Mouse (Mus musculus) MEL (cell line): ENCODE results near the gene Ecm1. TPM values are rescaled to one million over a fixed set of nuclear protein-coding genes. Genes with fewer than 3 reads are reported as not detected.

Experiments used
- DNase-seq: peaks from one replicate; pipeline ENCODE4 v3.0.0; 2011; ENCODE audit warnings: low read depth, low spot score
- H3K27ac ChIP-seq: 2 replicates; pipeline ENCODE4 v1.5.1; 2012; ENCODE audit warnings: low read depth, mild to moderate bottlenecking, control low read depth, low read length, moderate library complexity; ENCODE audit not compliant: control insufficient read depth
- H3K27me3 ChIP-seq, 2 experiments: fragments of 150-350 bp in 1 of 2; sonication (generic) in 1 of 2; 2 replicates each; pipeline ENCODE4 v1.6.1; 2012; ENCODE audit warnings: low read length in 2 of 2, mild to moderate bottlenecking in 2 of 2, improper control_type of control experiment in 1 of 2, moderate library complexity in 1 of 2; ENCODE audit not compliant: insufficient read depth in 2 of 2, control insufficient read depth in 1 of 2
- H3K36me3 ChIP-seq, 2 experiments: 2 replicates each; pipeline ENCODE4 v1.6.1; 2012 to 2014; ENCODE audit warnings: low read length in 2 of 2, improper control_type of control experiment in 1 of 2, inconsistent platforms in 1 of 2, mild to moderate bottlenecking in 1 of 2; ENCODE audit not compliant: insufficient read depth in 2 of 2, control insufficient read depth in 1 of 2
- H3K4me1 ChIP-seq, 2 experiments: fragments of 150-350 bp in 1 of 2; sonication (generic) in 1 of 2; 2 replicates each; pipeline ENCODE4 v1.6.1; 2012; ENCODE audit warnings: low read length in 2 of 2, improper control_type of control experiment in 1 of 2, mild to moderate bottlenecking in 1 of 2; ENCODE audit not compliant: insufficient read depth in 2 of 2, control insufficient read depth in 1 of 2
- H3K4me3 ChIP-seq, 2 experiments: fragments of 150-350 bp in 1 of 2; sonication (generic) in 1 of 2; 2 replicates each; pipeline ENCODE4 v1.5.1; 2012; ENCODE audit warnings: low read depth in 2 of 2, low read length in 2 of 2, mild to moderate bottlenecking in 2 of 2, moderate library complexity in 2 of 2, control low read depth in 1 of 2, improper control_type of control experiment in 1 of 2; ENCODE audit not compliant: control insufficient read depth in 1 of 2, insufficient read depth in 1 of 2
- H3K79me2 ChIP-seq: 2 replicates; pipeline ENCODE4 v1.6.1; 2012; ENCODE audit warnings: mild to moderate bottlenecking, low read length, moderate library complexity; ENCODE audit not compliant: control insufficient read depth, poor library complexity, insufficient read depth
- H3K9ac ChIP-seq: 2 replicates; pipeline ENCODE4 v1.6.1; 2012; ENCODE audit warnings: low read depth, mild to moderate bottlenecking, control low read depth, low read length, moderate library complexity; ENCODE audit not compliant: control insufficient read depth, poor library complexity, severe bottlenecking
- H3K9me3 ChIP-seq: fragments of 150-350 bp; sonication (generic); replicated peaks from 2 replicates; pipeline ENCODE4 v1.6.1; 2012; ENCODE audit warnings: mild to moderate bottlenecking, low read length, improper control_type of control experiment, moderate library complexity; ENCODE audit not compliant: insufficient read depth
- BHLHE40 ChIP-seq: IDR thresholded peaks from 2 replicates; pipeline ENCODE4 v1.6.1; 2012; ENCODE audit warnings: low read depth, mild to moderate bottlenecking, inconsistent platforms, low read length, improper control_type of control experiment, borderline replicate concordance
- CHD2 ChIP-seq: IDR thresholded peaks from 2 replicates; pipeline ENCODE4 v1.6.1; 2011; ENCODE audit warnings: low read length, improper control_type of control experiment
- CTCF ChIP-seq, 3 experiments: IDR thresholded peaks in 2 of 3; conservative IDR thresholded peaks in 1 of 3; 2 replicates each; pipeline ENCODE4 v1.5.1; 2011 to 2012; ENCODE audit warnings: low read length in 3 of 3, low read depth in 2 of 3, mild to moderate bottlenecking in 2 of 3, improper control_type of control experiment in 1 of 3, inconsistent platforms in 1 of 3, mixed read lengths in 1 of 3, moderate library complexity in 1 of 3; ENCODE audit not compliant: control insufficient read depth in 1 of 3, insufficient read depth in 1 of 3, poor library complexity in 1 of 3, severe bottlenecking in 1 of 3
- E2F4 ChIP-seq: IDR thresholded peaks from 2 replicates; pipeline ENCODE4 v1.6.1; 2011; ENCODE audit warnings: low read depth, low read length, improper control_type of control experiment, borderline replicate concordance
- EP300 ChIP-seq, 2 experiments: IDR thresholded peaks; 2 replicates each; pipeline ENCODE4 v1.6.1; 2011; ENCODE audit warnings: improper control_type of control experiment in 2 of 2, low read length in 2 of 2, low read depth in 1 of 2, mild to moderate bottlenecking in 1 of 2
- GABPA ChIP-seq: IDR thresholded peaks from 2 replicates; pipeline ENCODE4 v1.6.1; 2012; ENCODE audit warnings: low read depth, mild to moderate bottlenecking, inconsistent platforms, low read length, improper control_type of control experiment, moderate library complexity
- GATA1 ChIP-seq: IDR thresholded peaks from 2 replicates; pipeline ENCODE4 v1.6.1; 2011; ENCODE audit warnings: low read depth, low read length, improper control_type of control experiment
- KAT2A ChIP-seq: conservative IDR thresholded peaks from 2 replicates; pipeline ENCODE4 v1.6.1; 2012; ENCODE audit warnings: low read depth, low read length, improper control_type of control experiment, inconsistent platforms
- MAX ChIP-seq: IDR thresholded peaks from 2 replicates; pipeline ENCODE4 v1.6.1; 2011; ENCODE audit warnings: low read length, improper control_type of control experiment
- MXI1 ChIP-seq: IDR thresholded peaks from 2 replicates; pipeline ENCODE4 v1.6.1; 2011; ENCODE audit warnings: mild to moderate bottlenecking, low read depth, low read length, improper control_type of control experiment
- NRF1 ChIP-seq: IDR thresholded peaks from 2 replicates; pipeline ENCODE4 v1.6.1; 2014; ENCODE audit warnings: low read depth, mild to moderate bottlenecking, inconsistent platforms, low read length, improper control_type of control experiment, moderate library complexity; ENCODE audit not compliant: poor library complexity, insufficient read depth, severe bottlenecking
- POLR2A ChIP-seq, 2 experiments: IDR thresholded peaks; 2 replicates each; pipeline ENCODE4 v1.6.1; 2011 to 2012; ENCODE audit warnings: low read length in 2 of 2, mild to moderate bottlenecking in 2 of 2, control low read depth in 1 of 2, improper control_type of control experiment in 1 of 2, low read depth in 1 of 2, moderate library complexity in 1 of 2; ENCODE audit not compliant: control insufficient read depth in 1 of 2, insufficient read depth in 1 of 2, poor library complexity in 1 of 2
- POLR2AphosphoS2 ChIP-seq: IDR thresholded peaks from 2 replicates; pipeline ENCODE4 v1.6.1; 2011; ENCODE audit warnings: low read length, improper control_type of control experiment
- SIN3A ChIP-seq: IDR thresholded peaks from 2 replicates; pipeline ENCODE4 v1.6.1; 2012; ENCODE audit warnings: low read length, improper control_type of control experiment, inconsistent platforms
- SMC3 ChIP-seq: IDR thresholded peaks from 2 replicates; pipeline ENCODE4 v1.6.1; 2011; ENCODE audit warnings: low read depth, low read length, improper control_type of control experiment
- TAL1 ChIP-seq: IDR thresholded peaks from 2 replicates; pipeline ENCODE4 v1.6.1; 2012; ENCODE audit warnings: mild to moderate bottlenecking, inconsistent platforms, low read length, moderate library complexity, mixed read lengths
- TCF12 ChIP-seq: IDR thresholded peaks from 2 replicates; pipeline ENCODE4 v1.6.1; 2014; ENCODE audit warnings: low read depth, mild to moderate bottlenecking, inconsistent platforms, low read length, improper control_type of control experiment, moderate library complexity
- UBTF ChIP-seq: IDR thresholded peaks from 2 replicates; pipeline ENCODE4 v1.6.1; 2012; ENCODE audit warnings: low read depth, mild to moderate bottlenecking, inconsistent platforms, low read length, improper control_type of control experiment, moderate library complexity, borderline replicate concordance; ENCODE audit not compliant: insufficient read depth
- USF2 ChIP-seq, 2 experiments: IDR thresholded peaks; 2 replicates each; pipeline ENCODE4 v1.6.1; 2011 to 2012; ENCODE audit warnings: improper control_type of control experiment in 2 of 2, low read length in 2 of 2, borderline replicate concordance in 1 of 2, inconsistent platforms in 1 of 2, low read depth in 1 of 2, mild to moderate bottlenecking in 1 of 2; ENCODE audit not compliant: insufficient read depth in 1 of 2
- ZC3H11A ChIP-seq: IDR thresholded peaks from 2 replicates; pipeline ENCODE4 v1.6.1; 2012; ENCODE audit warnings: low read depth, mild to moderate bottlenecking, inconsistent platforms, low read length, improper control_type of control experiment
- ZNF384 ChIP-seq: IDR thresholded peaks from 2 replicates; pipeline ENCODE4 v1.6.1; 2012; ENCODE audit warnings: low read depth, mild to moderate bottlenecking, inconsistent platforms, low read length, improper control_type of control experiment
- polyA plus RNA-seq, 2 experiments: library from polyadenylated mRNA; stranded (reverse) in 1 of 2; unstranded in 1 of 2; fragments of >175 nt in 1 of 2; fragments of >200 nt in 1 of 2; gene quantifications; 2 replicates each; pipeline versions ENCODE4 v1.2.1 to v1.2.4; 2012; ENCODE audit warnings: low replicate concordance in 2 of 2, low read depth in 1 of 2; ENCODE audit not compliant: insufficient read length in 2 of 2, insufficient read depth in 1 of 2, missing spikeins in 1 of 2
- total RNA-seq: library from RNA; depleted of rRNA; stranded (reverse); fragments of 300-350 nt; gene quantifications from 2 replicates; pipeline ENCODE4 v1.2.3, GENCODE M21; 2012

The Ecm1 gene
- total and polyA plus RNA-seq, 3 experiments, result 1.0 to 9.5 TPM; not detected in 1

GRCm38 (mm10) chr3:95701877-95702540 is 37.4 kb downstream of the Ecm1 start:
- Histone ChIP-seq H3K9me3 (no peaks in the 10 kb centered on the region), H3K79me2 (no peaks in the 10 kb centered on the region), H3K4me3 (no peak overlapping the region), H3K9ac (no peak overlapping the region), H3K27me3 (no peaks in the 10 kb centered on the region), H3K36me3 (0 out of 4 replicates have a peak, but pooled peaks cover 0 to 3% of the 10 kb centered on the region in 2 experiments), H3K4me1 (peaks cover 0 to 3% of the 10 kb centered on the region in 2 experiments; a peak in 2 of 4 replicates), H3K27ac (no peak overlapping the region)
- DNase-seq, result no peak
- TF ChIP-seq POLR2A (IDR thresholded peaks at IDR 0.05; ENCODE audit: control insufficient read depth in 1 of 2, insufficient read depth in 1 of 2, low read depth in 1 of 2, low read length in 2 of 2, poor library complexity in 1 of 2) (no peak), TCF12 (no peak), NRF1 (no peak), E2F4 (no peak), CHD2 (no peak), GABPA (no peak), USF2 (IDR thresholded peaks at IDR 0.05; ENCODE audit: borderline replicate concordance in 1 of 2, insufficient read depth in 1 of 2, low read depth in 1 of 2, low read length in 2 of 2) (no peak), CTCF (IDR thresholded peaks at IDR 0.05 in 2 of 3, conservative IDR thresholded peaks at IDR 0.05 in 1 of 3; ENCODE audit: control insufficient read depth in 1 of 3, insufficient read depth in 1 of 3, low read depth in 2 of 3, low read length in 3 of 3, poor library complexity in 1 of 3, severe bottlenecking in 1 of 3) (no peak), BHLHE40 (no peak)

- no peaks in the 10 kb centered on the region for H3K79me2 ChIP-seq
- H3K36me3 ChIP-seq, result 0 out of 4 replicates have a peak, but pooled peaks cover 0 to 3% of the 10 kb centered on the region in 2 experiments
- H3K27me3 ChIP-seq, result no peaks in the 10 kb centered on the region
- H3K9ac ChIP-seq, result no peak overlapping the region
- TF ChIP-seq POLR2AphosphoS2 (no peak), ZNF384 (no peak), POLR2A (IDR thresholded peaks at IDR 0.05; ENCODE audit: control insufficient read depth in 1 of 2, insufficient read depth in 1 of 2, low read depth in 1 of 2, low read length in 2 of 2, poor library complexity in 1 of 2) (no peak), TAL1 (no peak), SMC3 (no peak), UBTF (no peak), SIN3A (no peak), MXI1 (no peak), GATA1 (no peak), MAX (no peak), ZC3H11A (no peak), KAT2A (no peak), E2F4 (no peak), EP300 (IDR thresholded peaks at IDR 0.05; ENCODE audit: low read depth in 1 of 2, low read length in 2 of 2) (no peak)
- H3K4me1 ChIP-seq, result peaks cover 0 to 3% of the 10 kb centered on the region in 2 experiments; a peak in 2 of 4 replicates
- no peak for DNase-seq
- H3K27ac ChIP-seq, result no peak overlapping the region
- H3K9me3 ChIP-seq, result no peaks in the 10 kb centered on the region
- no peak overlapping the region for H3K4me3 ChIP-seq
These were observed 38.3 kb downstream of the Ecm1 start for GRCm38 (mm10) chr3:95701085-95701484.
